Mouse (Mus musculus) megakaryocyte, embryonic 14.5 days (primary cell): ENCODE data around the gene Fam168a. TPM values are rescaled to one million over a fixed set of nuclear protein-coding genes. Genes with fewer than 3 reads are reported as not detected.

ENCODE experiments used
- H3K27me3 ChIP-seq: replicated peaks from 2 replicates; pipeline ENCODE3; 2012; ENCODE audit warnings: inconsistent platforms
- H3K36me3 ChIP-seq: replicated peaks from 2 replicates; pipeline ENCODE3; 2012; ENCODE audit warnings: low read length, inconsistent platforms, mixed read lengths
- H3K4me1 ChIP-seq: 2 replicates; pipeline ENCODE4 v1.6.1; 2012; ENCODE audit warnings: inconsistent platforms
- H3K4me3 ChIP-seq: replicated peaks from 2 replicates; pipeline ENCODE3; 2012; ENCODE audit warnings: moderate library complexity, mild to moderate bottlenecking, inconsistent platforms
- H3K9me3 ChIP-seq: 2 replicates; pipeline ENCODE4 v1.6.1; 2012; ENCODE audit warnings: inconsistent platforms
- FLI1 ChIP-seq: IDR thresholded peaks from 2 replicates; pipeline ENCODE4 v1.6.1; 2012; ENCODE audit warnings: low read length, inconsistent platforms, mixed read lengths
- GATA1 ChIP-seq: IDR thresholded peaks from 3 replicates; pipeline ENCODE4 v1.6.1; 2012; ENCODE audit warnings: mixed read lengths, low read length, inconsistent platforms, borderline replicate concordance
- polyA plus RNA-seq: library from polyadenylated mRNA; stranded (reverse); fragments of >175 nt; gene quantifications from 2 replicates; pipeline ENCODE4 v1.2.3, GENCODE M21; 2012; ENCODE audit warnings: low replicate concordance; ENCODE audit not compliant: insufficient read depth

Gene Fam168a
- polyA plus RNA-seq, 1 experiment: 2.9 TPM

- no peaks in the 10 kb centered on the region for H3K9me3 ChIP-seq
- peaks cover 2% of the 10 kb centered on the region for H3K36me3 ChIP-seq
- TF ChIP-seq FLI1: no peak
- TF ChIP-seq GATA1: no peak
- no peaks in the 10 kb centered on the region for H3K27me3 ChIP-seq
- peaks cover 8% of the 10 kb centered on the region for H3K4me1 ChIP-seq
- no peak overlapping the region for H3K4me3 ChIP-seq
Measured at GRCm38 (mm10) chr7:100812641-100813040, 106.2 kb downstream of the Fam168a start.

GRCm38 (mm10) chr7:100815900-100816570, 109.6 kb downstream of the Fam168a start:
- H3K36me3 ChIP-seq: peaks cover under 1% of the 10 kb centered on the region
- H3K9me3 ChIP-seq: no peaks in the 10 kb centered on the region
- no peak for TF ChIP-seq GATA1
- H3K4me3 ChIP-seq: no peak overlapping the region
- H3K27me3 ChIP-seq: no peaks in the 10 kb centered on the region
- H3K4me1 ChIP-seq: peaks cover 15% of the 10 kb centered on the region

DNA sequence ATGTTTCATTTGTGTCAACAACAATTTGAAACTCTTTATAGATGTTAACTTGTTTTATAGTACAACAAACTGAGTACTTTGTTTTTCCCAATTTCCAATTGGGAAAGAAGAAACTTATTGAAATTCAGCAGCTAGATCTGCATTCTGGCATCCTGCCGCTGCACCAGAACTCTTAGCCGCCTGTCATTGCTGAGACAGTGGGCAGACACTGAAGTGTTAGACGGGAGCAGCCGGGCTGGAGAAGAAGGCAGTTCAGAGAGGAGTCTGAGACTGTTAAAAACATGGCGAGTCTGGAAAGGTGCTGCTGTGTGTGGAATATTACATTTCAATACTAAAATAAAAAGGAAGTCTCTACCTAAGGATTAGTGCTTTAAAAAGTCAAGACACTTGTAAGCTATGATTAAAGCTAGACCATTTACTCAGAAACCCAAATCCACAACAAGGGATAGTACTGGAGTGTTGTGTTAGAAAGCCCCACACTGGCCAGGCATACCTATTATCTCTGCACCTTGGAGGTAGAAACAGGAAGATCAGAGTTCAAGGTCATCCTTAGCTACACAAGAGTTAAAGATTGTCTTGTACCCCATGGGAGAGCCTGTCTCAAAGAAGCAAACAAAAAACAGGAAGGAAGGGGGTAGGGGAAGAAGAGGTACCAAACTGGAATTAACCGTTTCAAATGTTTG, 110.5 kb downstream of the Fam168a start:
- TF ChIP-seq FLI1 (no peak), GATA1 (no peak)
- Histone ChIP-seq H3K9me3 (no peaks in the 10 kb centered on the region), H3K4me1 (peaks cover 17% of the 10 kb centered on the region), H3K4me3 (no peak overlapping the region), H3K36me3 (no peaks in the 10 kb centered on the region), H3K27me3 (no peaks in the 10 kb centered on the region)

- no peak for TF ChIP-seq FLI1
- no peak for TF ChIP-seq GATA1
- H3K4me1 ChIP-seq: peaks cover 17% of the 10 kb centered on the region
- no peak overlapping the region for H3K4me3 ChIP-seq
- H3K9me3 ChIP-seq: no peaks in the 10 kb centered on the region
- H3K27me3 ChIP-seq: no peaks in the 10 kb centered on the region
- no peaks in the 10 kb centered on the region for H3K36me3 ChIP-seq
Measured at GRCm38 (mm10) chr7:100817442-100817760, 111.0 kb downstream of the Fam168a start.

GRCm38 (mm10) chr7:100818401-100819064, 112.1 kb downstream of the Fam168a start:
- Histone ChIP-seq H3K4me1 (peaks cover 21% of the 10 kb centered on the region), H3K36me3 (peaks cover 4% of the 10 kb centered on the region), H3K4me3 (no peak overlapping the region), H3K27me3 (no peaks in the 10 kb centered on the region), H3K9me3 (no peaks in the 10 kb centered on the region)
- no peak for TF ChIP-seq FLI1
- TF ChIP-seq GATA1: no peak

DNA sequence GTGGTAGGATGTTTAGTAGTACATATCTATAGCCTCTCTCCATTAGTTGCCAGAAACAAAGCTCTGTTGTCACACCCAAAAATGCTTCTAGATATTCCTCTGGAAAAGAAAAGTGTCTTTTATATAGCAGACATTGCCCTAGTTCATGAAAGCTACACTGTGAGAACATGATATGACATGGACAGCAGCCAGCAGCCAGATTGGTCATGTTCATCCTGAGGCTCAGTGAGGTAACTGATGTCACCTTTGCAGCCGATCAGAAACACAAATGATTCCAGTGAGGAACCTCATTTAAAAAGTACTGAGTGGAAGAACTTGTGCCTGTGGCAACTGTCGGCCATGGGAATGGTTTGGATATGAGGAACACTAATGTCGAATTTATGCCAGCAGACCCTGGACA, 118.2 kb downstream of the Fam168a start:
- H3K36me3 ChIP-seq: peaks cover 18% of the 10 kb centered on the region
- peaks cover 6% of the 10 kb centered on the region; the same call in 1 of the 2 replicates for H3K4me1 ChIP-seq
- no peaks in the 10 kb centered on the region for H3K9me3 ChIP-seq
- H3K4me3 ChIP-seq: no peak overlapping the region
- no peaks in the 10 kb centered on the region for H3K27me3 ChIP-seq
- TF ChIP-seq GATA1: no peak

GRCm38 (mm10) chr7:100828549-100828948, 122.1 kb downstream of the Fam168a start:
- Histone ChIP-seq H3K36me3 (peaks cover 30% of the 10 kb centered on the region), H3K9me3 (no peaks in the 10 kb centered on the region), H3K4me1 (no peaks in the 10 kb centered on the region), H3K4me3 (no peak overlapping the region), H3K27me3 (no peaks in the 10 kb centered on the region)
- TF ChIP-seq FLI1: no peak
- TF ChIP-seq GATA1: no peak

DNA sequence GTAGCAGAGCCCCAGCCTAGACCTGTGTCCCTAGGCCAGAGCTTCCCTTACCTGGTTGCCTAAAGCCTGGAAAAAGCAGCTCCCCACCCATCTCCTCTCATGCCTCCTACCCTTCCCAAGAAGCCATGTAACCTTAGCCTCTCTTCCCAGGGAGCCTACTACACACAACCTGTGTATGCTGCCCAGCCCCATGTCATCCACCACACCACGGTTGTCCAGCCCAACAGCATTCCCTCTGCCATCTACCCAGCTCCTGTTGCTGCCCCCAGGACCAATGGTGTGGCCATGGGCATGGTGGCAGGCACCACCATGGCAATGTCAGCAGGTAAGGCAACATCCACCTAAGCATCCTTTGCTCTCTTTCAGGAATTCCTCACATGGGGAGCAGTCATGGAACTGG, 127.4 kb downstream of the Fam168a start:
- no peak overlapping the region for H3K4me3 ChIP-seq
- H3K27me3 ChIP-seq: no peaks in the 10 kb centered on the region
- H3K9me3 ChIP-seq: no peaks in the 10 kb centered on the region
- peaks cover 3% of the 10 kb centered on the region; the same call in 1 of the 2 replicates for H3K4me1 ChIP-seq
- H3K36me3 ChIP-seq: peaks cover 69% of the 10 kb centered on the region
- TF ChIP-seq GATA1: no peak
- no peak for TF ChIP-seq FLI1

DNA sequence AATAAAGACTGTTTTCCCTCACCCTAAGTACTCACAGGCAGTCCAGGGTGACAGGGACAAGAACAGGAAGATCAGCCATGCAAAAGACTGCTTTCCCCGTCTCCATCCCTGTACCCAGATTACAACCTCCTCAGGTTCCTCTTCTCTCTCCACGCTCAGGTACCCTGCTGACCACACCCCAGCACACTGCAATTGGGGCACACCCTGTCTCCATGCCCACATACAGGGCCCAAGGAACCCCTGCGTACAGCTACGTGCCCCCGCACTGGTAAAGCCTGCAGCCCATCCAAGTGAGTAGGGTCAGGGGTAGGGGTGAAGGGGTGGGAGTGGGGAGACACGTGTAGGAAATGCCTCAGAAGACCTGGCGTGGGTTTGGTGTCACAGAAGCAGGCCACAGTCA, 128.7 kb downstream of the Fam168a start:
- Histone ChIP-seq H3K4me1 (peaks cover 10% of the 10 kb centered on the region), H3K27me3 (no peaks in the 10 kb centered on the region), H3K9me3 (no peaks in the 10 kb centered on the region), H3K36me3 (peaks cover 69% of the 10 kb centered on the region), H3K4me3 (no peak overlapping the region)
- TF ChIP-seq GATA1: no peak
- TF ChIP-seq FLI1: no peak

DNA sequence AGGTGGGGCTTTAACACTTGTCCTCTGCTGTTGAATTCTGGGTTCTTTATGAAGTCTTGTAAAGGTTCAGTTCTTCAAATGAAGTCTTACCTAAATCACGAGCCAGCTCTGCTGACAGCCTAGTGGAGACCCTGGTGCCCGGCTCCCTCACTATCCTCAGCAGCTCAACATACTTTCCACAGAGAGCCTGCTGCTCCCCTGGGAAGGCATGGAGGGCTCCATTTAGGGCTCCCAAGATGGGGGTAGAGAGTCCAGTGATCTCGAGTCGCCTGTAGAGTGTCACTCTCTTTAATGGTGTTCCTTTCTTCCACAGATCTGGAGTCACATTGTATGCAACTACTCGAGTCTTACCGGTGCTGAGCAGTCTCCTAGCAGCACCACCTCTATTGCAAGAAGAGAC, 129.3 kb downstream of the Fam168a start:
- peaks cover 69% of the 10 kb centered on the region for H3K36me3 ChIP-seq
- TF ChIP-seq GATA1 (no peak), FLI1 (no peak)
- H3K27me3 ChIP-seq: no peaks in the 10 kb centered on the region
- H3K9me3 ChIP-seq: no peaks in the 10 kb centered on the region
- peaks cover 14% of the 10 kb centered on the region for H3K4me1 ChIP-seq
- H3K4me3 ChIP-seq: no peak overlapping the region

DNA sequence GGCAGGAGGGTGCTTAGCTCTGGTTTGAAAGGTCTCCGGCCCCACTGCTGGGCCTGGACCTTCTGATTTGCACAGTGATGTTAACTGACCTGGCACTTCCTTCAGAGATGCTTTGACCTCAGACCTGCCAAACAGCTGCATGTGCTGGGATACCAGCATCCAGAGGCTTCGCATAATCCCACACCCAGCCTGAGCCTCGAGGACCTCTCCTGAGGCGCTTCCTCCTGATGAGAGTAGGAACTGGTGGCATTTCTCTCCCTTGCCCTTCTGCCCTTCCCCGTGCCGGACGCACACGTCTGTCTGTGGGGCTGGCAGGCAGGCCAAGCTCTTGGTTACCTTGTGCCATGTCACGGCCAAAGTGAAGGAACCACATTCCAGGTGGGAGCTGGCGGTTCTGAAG, 130.2 kb downstream of the Fam168a start:
- Histone ChIP-seq H3K9me3 (no peaks in the 10 kb centered on the region), H3K36me3 (peaks cover 65% of the 10 kb centered on the region), H3K4me3 (no peak overlapping the region), H3K4me1 (peaks cover 17% of the 10 kb centered on the region), H3K27me3 (no peaks in the 10 kb centered on the region)
- TF ChIP-seq GATA1: no peak
- TF ChIP-seq FLI1: no peak
